Mouse (Mus musculus): Measurements from ENCODE around the gene Sdhaf3.

Sdhaf3 gene

GRCm38 (mm10) chr6:7069463-7069862 is 113.7 kb downstream of the Sdhaf3 start:
- no peak for DNase-seq

DNA sequence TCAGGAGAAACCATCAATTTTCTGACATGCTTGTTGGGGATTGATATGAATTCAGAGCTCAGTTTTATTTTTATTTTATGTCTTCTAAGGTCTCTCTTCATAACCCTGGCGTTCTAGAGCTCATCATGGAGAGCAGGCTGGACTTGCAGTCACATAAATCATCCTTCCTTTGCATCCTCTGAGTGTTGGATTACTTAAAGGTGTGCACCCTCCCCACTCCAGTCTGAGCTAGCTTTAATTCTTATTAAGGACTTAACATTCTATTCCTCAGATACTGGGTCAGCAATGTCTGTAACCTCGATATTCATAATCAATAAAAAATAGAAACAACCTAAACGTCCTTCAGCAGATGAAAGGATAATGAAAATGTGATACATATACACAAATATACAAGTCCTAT is 126.2 kb downstream of the Sdhaf3 start:
- no peak for DNase-seq

DNA sequence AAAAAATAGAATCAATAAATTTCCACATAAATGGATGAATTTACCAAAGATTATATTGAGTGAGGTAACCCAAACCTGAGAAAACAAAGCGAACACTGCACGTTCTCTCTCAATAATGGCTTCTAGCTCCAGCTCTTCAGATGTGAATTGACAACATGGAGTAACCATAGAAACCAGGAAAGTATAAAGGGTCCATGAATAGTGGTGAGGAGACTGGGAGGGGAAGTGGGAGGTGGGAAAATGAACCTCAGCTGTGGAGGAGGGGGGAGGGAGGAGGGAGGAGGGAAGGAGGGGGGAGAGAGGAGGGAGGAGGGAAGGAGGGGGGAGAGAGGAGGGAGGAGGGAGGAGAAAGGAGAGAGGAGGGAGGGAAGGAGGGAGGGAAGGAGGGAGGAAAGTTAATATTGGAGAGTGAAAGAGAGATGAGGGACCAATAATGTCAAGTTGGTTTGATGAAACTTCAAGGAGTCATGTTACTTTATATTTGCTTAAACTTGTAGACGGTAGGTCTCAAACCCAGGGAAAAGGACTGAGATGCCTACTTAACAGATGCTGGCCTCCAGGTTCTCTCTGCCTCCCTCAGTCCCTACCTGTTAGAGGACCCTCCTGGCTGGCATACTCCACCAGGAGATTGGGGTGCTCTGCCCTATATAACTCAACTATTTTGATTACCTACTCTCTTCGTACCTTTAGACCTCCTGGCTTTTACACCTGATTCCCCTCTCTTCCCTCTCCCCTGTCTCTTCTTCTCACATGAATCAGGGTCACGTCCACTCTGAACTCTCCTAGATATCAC is 126.9 kb downstream of the Sdhaf3 start:
- DNase-seq, result no peak

- no peak for DNase-seq
Measured at GRCm38 (mm10) chr6:7083661-7084060, 127.9 kb downstream of the Sdhaf3 start.

DNA sequence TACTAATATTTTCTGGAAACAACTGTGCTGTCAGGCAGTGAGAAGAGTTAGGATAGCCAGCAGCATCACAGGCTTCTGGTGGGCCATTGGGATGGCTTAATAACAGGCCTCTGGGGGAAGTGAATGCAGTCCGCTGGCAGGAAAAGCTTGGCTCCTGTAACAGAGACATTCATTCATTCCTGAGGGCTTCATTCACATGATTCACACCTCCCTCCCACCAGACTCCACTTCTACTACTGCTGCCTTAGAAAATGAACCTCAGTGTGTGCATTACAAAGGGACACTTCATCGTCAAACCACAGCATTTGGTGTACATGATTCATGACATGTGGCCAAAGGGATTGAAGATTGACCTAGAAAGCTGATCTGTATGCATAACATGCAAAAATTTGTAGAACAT is 128.6 kb downstream of the Sdhaf3 start:
- no peak for DNase-seq

DNA sequence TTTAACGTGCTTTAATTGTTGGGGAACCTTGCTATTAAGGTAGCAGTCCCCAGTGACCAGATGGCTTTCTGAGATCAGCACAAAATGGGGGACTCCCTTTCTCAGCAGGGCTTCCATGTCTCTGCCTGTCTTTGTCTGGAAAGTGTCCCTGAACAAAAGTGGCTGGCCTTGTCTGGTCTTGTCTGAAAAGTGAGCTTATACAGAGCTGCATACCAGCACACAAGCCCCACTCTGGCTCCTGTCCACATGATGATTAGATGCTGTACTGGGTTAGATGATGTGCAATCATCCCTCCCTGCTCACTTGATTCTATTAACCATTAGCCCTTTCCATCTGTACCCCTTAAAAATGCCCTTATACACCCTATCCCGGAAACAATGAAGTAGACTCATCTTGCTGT is 129.7 kb downstream of the Sdhaf3 start:
- no peak for DNase-seq

DNA sequence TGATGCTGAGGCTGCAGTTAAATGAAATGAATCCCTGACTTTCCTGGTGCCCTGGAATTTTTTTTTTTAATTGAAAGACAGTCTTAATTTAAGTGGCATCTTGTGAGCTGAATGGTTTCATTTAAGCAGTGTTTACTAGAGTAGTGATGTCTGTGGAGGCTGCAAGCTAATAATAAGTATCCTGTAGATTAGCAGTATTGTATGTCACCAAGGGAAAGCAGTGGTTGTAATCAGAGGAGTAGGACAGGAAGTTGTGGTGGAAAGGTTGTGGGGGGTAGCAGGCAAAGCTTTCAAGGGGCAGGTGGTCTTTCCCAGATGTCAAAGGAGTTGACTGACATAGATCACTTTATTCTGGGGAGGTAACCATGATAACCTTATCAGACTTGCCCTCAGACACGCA is 136.3 kb downstream of the Sdhaf3 start:
- DNase-seq, result no peak

Measured in kidney, postnatal 36 days (tissue).